ENCODE assay signal across 8 mouse cellular contexts in genomic region chr11:88481092-88481601, GRCm38 (mm10).
A peak's percentile ranks its signal among the peaks of the same experiment; 100 is the strongest.
DNase-seq lines count a peak whose midpoint lies in the region; ATAC-seq and TF ChIP-seq lines count a peak whose summit lies in the region.

No protein-coding gene starts in this region.

- no peaks in the 10 kb centered on the region for H3K27me3 ChIP-seq in kidney, embryonic 14.5 days (ENCODE audit: control insufficient read depth, insufficient read depth, low read length)
- no peaks in the 10 kb centered on the region for H3K27me3 ChIP-seq in embryonic facial prominence, embryonic 13.5 days
- H3K27me3 ChIP-seq in hindbrain, embryonic 14.5 days (ENCODE audit: control insufficient read depth, insufficient read depth, low read length), result no peaks in the 10 kb centered on the region
- no peaks in the 10 kb centered on the region for H3K27me3 ChIP-seq in midbrain, postnatal 0 days (ENCODE audit: insufficient read depth, low read length)

- no peak overlapping the region for H3K4me3 ChIP-seq in kidney, embryonic 14.5 days (ENCODE audit: low read length)
- H3K4me3 ChIP-seq in embryonic facial prominence, embryonic 13.5 days, result no peak overlapping the region
- no peak overlapping the region for H3K4me3 ChIP-seq in hindbrain, embryonic 14.5 days (replicated peaks; ENCODE audit: low read length)
- no peak overlapping the region for H3K4me3 ChIP-seq in midbrain, postnatal 0 days (ENCODE audit: low read depth, low read length)

- intact Hi-C loops in left cerebral cortex, postnatal 10 days (cut with DNase I), result no loop called here

- H3K36me3 ChIP-seq in kidney, embryonic 14.5 days (ENCODE audit: control insufficient read depth, insufficient read depth, low read length), result peaks cover 11% of the 10 kb centered on the region; the same call in 1 of the 2 replicates
- H3K36me3 ChIP-seq in embryonic facial prominence, embryonic 13.5 days, result no peaks in the 10 kb centered on the region
- no peaks in the 10 kb centered on the region for H3K36me3 ChIP-seq in hindbrain, embryonic 14.5 days (replicated peaks; ENCODE audit: control insufficient read depth, insufficient read depth)
- no peaks in the 10 kb centered on the region for H3K36me3 ChIP-seq in midbrain, postnatal 0 days (ENCODE audit: insufficient read depth, low read length)

- WGBS in kidney, embryonic 14.5 days, result 68% methylated on average over 9 of the region's 9 CpGs
- 54% methylated on average over 9 of the region's 9 CpGs for WGBS in embryonic facial prominence, embryonic 13.5 days
- 21% methylated on average over 9 of the region's 9 CpGs for WGBS in hindbrain, embryonic 14.5 days
- WGBS in midbrain, postnatal 0 days, result 20% methylated on average over 9 of the region's 9 CpGs

- H3K9ac ChIP-seq in kidney, embryonic 14.5 days (ENCODE audit: low read depth, low read length), result peak overlapping the region; percentile 40
- peak overlapping the region; percentile 38; the same call in 1 of the 2 replicates for H3K9ac ChIP-seq in embryonic facial prominence, embryonic 13.5 days
- H3K9ac ChIP-seq in hindbrain, embryonic 14.5 days, result peak overlapping the region; percentile 45; the same call in 1 of the 2 replicates
- H3K9ac ChIP-seq in midbrain, postnatal 0 days (replicated peaks; ENCODE audit: low read length, poor library complexity, severe bottlenecking), result no peak overlapping the region

- peaks cover 34% of the 10 kb centered on the region for H3K4me1 ChIP-seq in kidney, embryonic 14.5 days (ENCODE audit: control insufficient read depth, insufficient read depth, low read length)
- H3K4me1 ChIP-seq in embryonic facial prominence, embryonic 13.5 days, result peaks cover 62% of the 10 kb centered on the region
- peaks cover 76% of the 10 kb centered on the region for H3K4me1 ChIP-seq in hindbrain, embryonic 14.5 days (replicated peaks; ENCODE audit: control insufficient read depth, insufficient read depth, low read length)
- H3K4me1 ChIP-seq in midbrain, postnatal 0 days (ENCODE audit: insufficient read depth, low read length), result peaks cover 34% of the 10 kb centered on the region

- no peak for ATAC-seq in kidney, embryonic 14.5 days (ENCODE audit: low FRiP score, low TSS enrichment)
- no peak for ATAC-seq in embryonic facial prominence, embryonic 13.5 days (ENCODE audit: insufficient number of reproducible peaks, insufficient read depth, low FRiP score, low TSS enrichment, low read depth)
- peak; percentile 25; the same call in 1 of the 2 replicates for ATAC-seq in hindbrain, embryonic 14.5 days (ENCODE audit: low FRiP score)
- ATAC-seq in midbrain, postnatal 0 days (ENCODE audit: low FRiP score), result peak; percentile 44; the same call in 1 of the 2 replicates

- no peak for DNase-seq in kidney, adult 9 months
- DNase-seq in hindbrain, embryonic 14.5 days (ENCODE audit: low spot score), result no peak
- no peak for DNase-seq in midbrain, postnatal 0 days (ENCODE audit: low spot score)
- DNase-seq in cerebellum, adult 11-12 months, result no peak
- no peak for DNase-seq in thymus, postnatal 36 days
- no peak for DNase-seq in left cerebral cortex, postnatal 10 days (ENCODE audit: extremely low spot score in 1 of 2, low spot score in 2 of 2)

- H3K9me3 ChIP-seq in kidney, embryonic 14.5 days (ENCODE audit: control insufficient read depth, low read length), result no peaks in the 10 kb centered on the region
- no peaks in the 10 kb centered on the region for H3K9me3 ChIP-seq in embryonic facial prominence, embryonic 13.5 days
- no peaks in the 10 kb centered on the region for H3K9me3 ChIP-seq in hindbrain, embryonic 14.5 days (ENCODE audit: control insufficient read depth, low read length)
- H3K9me3 ChIP-seq in midbrain, postnatal 0 days (ENCODE audit: low read length), result no peaks in the 10 kb centered on the region

- H3K27ac ChIP-seq in kidney, embryonic 14.5 days (ENCODE audit: low read depth, low read length), result peak overlapping the region; percentile 69; the same call in 1 of the 2 replicates
- peak overlapping the region; percentile 72 for H3K27ac ChIP-seq in embryonic facial prominence, embryonic 13.5 days
- H3K27ac ChIP-seq in hindbrain, embryonic 14.5 days, result peak overlapping the region; percentile 89
- peak overlapping the region; percentile 68 for H3K27ac ChIP-seq in midbrain, postnatal 0 days (ENCODE audit: low read depth, low read length)

- no peak for TF ChIP-seq CTCF in midbrain, postnatal 0 days (IDR thresholded peaks at IDR 0.05)

- 0 out of 2 replicates have a peak overlapping the region, but pooled peaks have one; percentile 5 for H3K4me2 ChIP-seq in kidney, embryonic 14.5 days (replicated peaks; ENCODE audit: low read depth, low read length)
- H3K4me2 ChIP-seq in embryonic facial prominence, embryonic 13.5 days, result peak overlapping the region; percentile 37
- peak overlapping the region; percentile 26 for H3K4me2 ChIP-seq in hindbrain, embryonic 14.5 days (replicated peaks)
- H3K4me2 ChIP-seq in midbrain, postnatal 0 days (ENCODE audit: low read depth, low read length, poor library complexity, severe bottlenecking), result no peak overlapping the region

Comparison
In these comparisons a context has a peak if more than half of its experiments do, and no peak if none do; other contexts are left out.
1. ATAC-seq: peak in hindbrain, embryonic 14.5 days (single experiment) and midbrain, postnatal 0 days (single experiment); none in kidney, embryonic 14.5 days (single experiment) and embryonic facial prominence, embryonic 13.5 days (single experiment).
2. Peak in every context shown above with its lines, with median percentiles within 50 percentile points of each other: H3K27ac ChIP-seq.